Mouse (Mus musculus) stomach, embryonic 14.5 days (tissue): ENCODE measurements around the gene Ocrl. TPM values are rescaled to one million over a fixed set of nuclear protein-coding genes. Genes with fewer than 3 reads are reported as not detected.

Experiments used
- ATAC-seq: fragments of 200-750 bp; cut with Nextera tagmentation; 2 replicates; pipeline ENCODE4 v1.8.0; 2017; ENCODE audit warnings: low read depth, moderate TSS enrichment; ENCODE audit not compliant: insufficient number of reproducible peaks, insufficient read depth, low FRiP score
- H3K27ac ChIP-seq: fragments of 300-500 bp; sonication (generic); 2 replicates; pipeline ENCODE4 v1.5.1; 2014; ENCODE audit warnings: mild to moderate bottlenecking, low read length, moderate library complexity, mixed read lengths
- H3K27me3 ChIP-seq: fragments of 300-500 bp; sonication (generic); 2 replicates; pipeline ENCODE4 v1.6.1; 2014; ENCODE audit warnings: low read length, control low read depth, mixed read lengths; ENCODE audit not compliant: control insufficient read depth, insufficient read depth
- H3K36me3 ChIP-seq: fragments of 300-500 bp; sonication (generic); 2 replicates; pipeline ENCODE4 v1.6.1; 2014; ENCODE audit warnings: mild to moderate bottlenecking, control low read depth, low read length, moderate library complexity, mixed read lengths; ENCODE audit not compliant: control insufficient read depth, insufficient read depth
- H3K4me1 ChIP-seq: fragments of 300-500 bp; sonication (generic); 2 replicates; pipeline ENCODE4 v1.6.1; 2014; ENCODE audit warnings: low read length, control low read depth, mixed read lengths; ENCODE audit not compliant: control insufficient read depth, insufficient read depth
- H3K4me2 ChIP-seq: fragments of 300-500 bp; sonication (generic); replicated peaks from 2 replicates; pipeline ENCODE4 v1.6.1; 2014; ENCODE audit warnings: low read depth, low read length, control low read depth
- H3K4me3 ChIP-seq: fragments of 300-500 bp; sonication (generic); 2 replicates; pipeline ENCODE4 v1.5.1; 2014; ENCODE audit warnings: low read depth, low read length, control low read depth
- H3K9ac ChIP-seq: fragments of 300-500 bp; sonication (generic); replicated peaks from 2 replicates; pipeline ENCODE4 v1.6.1; 2014; ENCODE audit warnings: low read depth, mild to moderate bottlenecking, control low read depth, low read length, moderate library complexity, mixed read lengths
- H3K9me3 ChIP-seq: fragments of 300-500 bp; sonication (generic); 2 replicates; pipeline ENCODE4 v1.6.1; 2016; ENCODE audit warnings: low read depth, low read length, control low read depth; ENCODE audit not compliant: control insufficient read depth
- WGBS: fragments of 180-500 bp; shearing (Covaris S2); extraction: QIAGEN DNeasy Blood & Tissue Kit; methylation state at CpG from one replicate; pipeline ENCODE4 v1.1.7; 2014; 5-methylcytosine and 5-hydroxymethylcytosine counted together
- polyA plus RNA-seq: library from polyadenylated mRNA; unstranded; fragments of >200 nt; fragmentation: Nextera tagmentation; extraction: Ambion mirVana; gene quantifications from 2 replicates; pipeline ENCODE4 v1.2.1, GENCODE M21; 2014

Ocrl gene
- polyA plus RNA-seq, 1 experiment from 2014 or later = 32.6 TPM

DNA sequence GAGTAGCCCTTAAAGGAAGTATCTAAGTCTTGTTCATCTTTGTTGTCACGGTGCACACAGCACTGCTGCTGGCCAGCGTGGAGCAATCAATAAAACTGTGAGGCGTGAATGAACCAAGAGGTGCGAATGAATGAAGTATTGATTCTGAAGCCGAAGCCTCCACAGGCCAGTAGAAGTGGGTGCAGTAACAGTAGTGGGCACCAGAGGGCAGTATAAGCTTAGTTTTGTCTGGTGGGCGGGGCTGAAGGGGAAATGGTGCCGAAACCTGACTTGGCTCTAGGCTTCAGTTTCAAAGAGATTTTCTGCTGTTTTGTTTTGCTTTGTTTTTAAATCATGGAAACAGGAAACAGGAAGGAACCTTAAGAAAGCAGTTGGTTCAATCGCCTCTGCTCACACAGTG is 80.4 kb downstream of the Ocrl start:
- Histone ChIP-seq H3K4me2 (no peak overlapping the region; the same call in 1 of the 2 replicates), H3K36me3 (no peaks in the 10 kb centered on the region)

DNA sequence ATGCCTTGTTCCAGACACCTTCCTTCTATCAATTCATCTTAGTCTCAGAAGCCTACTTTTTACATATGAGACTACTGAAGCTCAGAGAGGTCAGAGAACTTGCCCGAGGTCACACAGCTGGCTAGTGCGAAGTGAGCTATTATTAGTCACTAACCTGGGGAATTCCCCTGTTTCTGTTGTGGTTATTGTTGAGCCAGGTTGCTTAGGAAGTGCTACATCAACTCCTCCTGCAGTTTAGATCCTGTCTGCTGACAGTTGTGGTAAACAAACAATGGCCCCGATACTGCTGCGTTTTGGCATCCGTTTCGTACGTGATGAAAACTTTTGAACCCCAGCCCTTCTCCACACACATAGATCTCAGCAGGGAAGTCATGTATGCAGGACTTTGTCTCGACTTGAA is 86.2 kb downstream of the Ocrl start:
- Histone ChIP-seq H3K36me3 (no peaks in the 10 kb centered on the region), H3K4me1 (no peaks in the 10 kb centered on the region), H3K4me3 (no peak overlapping the region), H3K27me3 (no peaks in the 10 kb centered on the region), H3K4me2 (no peak overlapping the region), H3K27ac (no peak overlapping the region), H3K9me3 (no peaks in the 10 kb centered on the region), H3K9ac (no peak overlapping the region)
- 76% methylated on average over 8 of the region's 8 CpGs for WGBS
- ATAC-seq = no peak

More for the DNA sequence above, 80.4 kb downstream of the Ocrl start:
- Histone ChIP-seq H3K4me1 (no peaks in the 10 kb centered on the region), H3K27ac (no peak overlapping the region), H3K9ac (no peak overlapping the region), H3K27me3 (no peaks in the 10 kb centered on the region), H3K9me3 (no peaks in the 10 kb centered on the region), H3K4me3 (no peak overlapping the region)
- WGBS = 26% methylated on average over 8 of the region's 8 CpGs
- no peak for ATAC-seq

DNA sequence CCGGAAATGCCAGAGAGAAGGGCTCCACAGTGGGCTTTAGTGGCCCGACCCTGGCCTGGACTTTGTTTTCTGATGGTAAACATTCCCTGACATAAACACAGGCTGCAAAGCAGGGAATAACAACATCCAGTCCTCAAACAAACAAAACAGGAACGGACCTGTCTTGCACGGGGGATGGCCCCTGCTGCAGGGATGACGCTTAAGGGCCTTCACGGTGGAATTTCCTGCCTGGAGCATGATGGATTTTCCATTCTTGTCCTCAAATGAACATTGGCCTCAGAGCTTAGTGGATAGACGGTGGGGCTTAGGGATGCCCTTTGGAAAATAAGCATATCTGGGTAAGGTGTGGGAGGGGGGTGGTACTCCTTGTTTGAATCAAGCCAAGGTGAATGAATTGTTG is 89.0 kb downstream of the Ocrl start:
- WGBS = 53% methylated on average over 7 of the region's 7 CpGs
- H3K27me3 ChIP-seq = no peaks in the 10 kb centered on the region
- H3K9me3 ChIP-seq = no peaks in the 10 kb centered on the region
- ATAC-seq = no peak
- H3K4me1 ChIP-seq = no peaks in the 10 kb centered on the region
- no peak overlapping the region for H3K4me3 ChIP-seq
- no peak overlapping the region for H3K27ac ChIP-seq
- H3K36me3 ChIP-seq = no peaks in the 10 kb centered on the region
- no peak overlapping the region for H3K4me2 ChIP-seq
- H3K9ac ChIP-seq = no peak overlapping the region

DNA sequence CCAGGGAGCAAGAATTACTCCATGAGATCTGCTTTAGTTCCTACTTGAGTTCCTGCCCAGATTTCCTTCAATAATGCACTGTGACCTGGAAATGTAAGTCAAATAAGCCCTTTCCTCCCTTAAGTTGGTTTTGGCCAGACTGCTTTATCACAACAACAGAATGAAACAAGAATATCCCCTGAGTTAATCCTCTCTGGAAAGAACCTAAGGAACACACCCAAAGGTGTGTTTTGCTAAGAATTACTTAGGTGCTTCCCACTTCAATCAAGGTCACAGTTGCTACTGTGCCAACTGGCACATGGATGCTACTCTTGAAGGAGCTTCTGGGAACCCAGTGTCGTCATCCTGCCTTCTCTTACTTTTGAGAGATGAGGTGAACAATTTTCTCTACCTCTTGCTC is 92.6 kb downstream of the Ocrl start:
- no peaks in the 10 kb centered on the region for H3K27me3 ChIP-seq
- H3K4me3 ChIP-seq = no peak overlapping the region
- H3K9ac ChIP-seq = no peak overlapping the region
- H3K4me1 ChIP-seq = no peaks in the 10 kb centered on the region
- H3K36me3 ChIP-seq = no peaks in the 10 kb centered on the region
- H3K27ac ChIP-seq = no peak overlapping the region
- ATAC-seq = no peak
- no peak overlapping the region for H3K4me2 ChIP-seq
- H3K9me3 ChIP-seq = no peaks in the 10 kb centered on the region
- WGBS = 79% methylated on average over 1 of the region's 1 CpGs

DNA sequence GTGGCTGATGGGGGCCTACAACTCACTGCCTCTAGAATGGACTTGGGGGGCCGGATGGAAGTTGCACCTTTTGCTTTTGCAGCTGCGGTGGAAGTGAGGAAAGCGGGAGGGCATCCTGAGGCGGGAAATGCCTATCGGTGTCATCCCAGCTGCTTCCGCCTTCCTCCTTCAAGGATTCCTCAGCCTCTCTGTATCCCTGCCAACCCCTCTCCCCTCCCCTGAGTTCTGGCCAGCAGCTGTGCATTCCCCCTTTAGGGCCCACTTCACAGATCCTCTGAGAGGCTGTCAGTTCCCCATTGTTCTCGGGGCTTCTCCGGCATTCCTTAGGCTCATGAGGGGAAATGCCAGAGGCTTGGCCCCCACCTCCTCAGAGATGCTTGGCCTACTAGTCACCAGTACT is 93.9 kb downstream of the Ocrl start:
- 67% methylated on average over 8 of the region's 8 CpGs for WGBS
- Histone ChIP-seq H3K36me3 (no peaks in the 10 kb centered on the region), H3K27me3 (no peaks in the 10 kb centered on the region), H3K4me2 (no peak overlapping the region), H3K4me3 (no peak overlapping the region), H3K27ac (no peak overlapping the region), H3K4me1 (no peaks in the 10 kb centered on the region), H3K9ac (no peak overlapping the region), H3K9me3 (no peaks in the 10 kb centered on the region)
- ATAC-seq = no peak

DNA sequence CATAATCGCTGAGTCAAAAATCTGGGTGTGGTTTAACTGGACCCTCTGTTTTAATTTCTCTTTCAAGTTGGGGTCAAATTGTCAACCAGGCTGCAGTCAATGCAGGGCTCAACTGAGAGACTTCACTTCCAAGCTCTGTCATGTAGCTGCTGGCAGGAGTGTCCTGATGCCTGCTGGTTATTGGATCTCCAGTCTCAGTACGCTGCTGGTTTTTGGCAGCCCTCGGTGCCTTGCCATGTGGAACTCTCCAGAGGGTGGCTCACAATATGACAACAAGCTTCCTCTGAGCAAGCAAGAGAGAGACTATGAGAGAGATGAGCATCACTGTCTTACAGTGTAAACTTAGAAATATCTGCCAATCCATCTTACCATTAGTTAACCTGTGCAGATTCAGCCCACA is 99.5 kb downstream of the Ocrl start:
- H3K9ac ChIP-seq = no peak overlapping the region
- H3K4me1 ChIP-seq = no peaks in the 10 kb centered on the region
- H3K27me3 ChIP-seq = no peaks in the 10 kb centered on the region
- 88% methylated on average over 3 of the region's 3 CpGs for WGBS
- H3K4me2 ChIP-seq = no peak overlapping the region
- no peak overlapping the region for H3K4me3 ChIP-seq
- no peaks in the 10 kb centered on the region for H3K36me3 ChIP-seq
- no peaks in the 10 kb centered on the region for H3K9me3 ChIP-seq
- ATAC-seq = no peak
- H3K27ac ChIP-seq = no peak overlapping the region

Other genes starting within 250 kb of the Ocrl start
- 39.4 and 44.7 TPM in 2 replicates for gene Smarca1, start 19.4 kb upstream of the Ocrl start, polyA plus RNA-seq
- 4.3 and 5.1 TPM in 2 replicates for gene Apln, start 122.5 kb downstream of the Ocrl start, polyA plus RNA-seq
- 1.1 and 1.2 TPM in 2 replicates for gene Xpnpep2, start 196.3 kb downstream of the Ocrl start, polyA plus RNA-seq
- gene Sash3, start 234.0 kb downstream of the Ocrl start, polyA plus RNA-seq = 2.5 and 3.3 TPM in 2 replicates